Mouse (Mus musculus): ENCODE results near the gene Asic1.

Gene Asic1

DNA sequence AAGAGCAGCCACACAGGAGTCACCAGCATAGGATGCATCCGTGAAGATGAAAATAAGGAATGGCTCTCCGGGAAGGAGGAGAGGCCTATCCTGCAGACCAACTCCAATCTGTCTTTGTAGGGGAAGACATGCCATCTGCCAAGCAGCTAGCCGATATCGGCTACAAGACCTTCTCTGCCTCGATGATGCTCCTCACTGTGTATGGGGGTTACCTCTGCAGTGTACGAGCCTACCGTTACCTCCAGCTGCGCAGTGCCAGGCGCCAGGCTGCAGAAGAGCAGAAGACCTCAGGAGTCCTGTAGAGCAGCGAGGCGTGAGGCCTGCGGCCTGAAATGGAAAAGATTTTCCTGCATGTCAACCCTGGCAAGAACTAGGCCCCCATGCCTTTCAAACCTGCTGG lies 57.4 kb downstream of the Asic1 start:
- in situ Hi-C loops (cut with MboI; ENCODE audit: low pct_unique_long_range_greater_than_20kb in 1 of 2, low sequenced_read_pairs in 2 of 2, unreplicated experiment in 1 of 2) = loop anchor here in 1 of 2 experiments (5.0 kb wide), 1 partner anchor 180 kb away; no protein-coding TSS in a partner anchor

DNA sequence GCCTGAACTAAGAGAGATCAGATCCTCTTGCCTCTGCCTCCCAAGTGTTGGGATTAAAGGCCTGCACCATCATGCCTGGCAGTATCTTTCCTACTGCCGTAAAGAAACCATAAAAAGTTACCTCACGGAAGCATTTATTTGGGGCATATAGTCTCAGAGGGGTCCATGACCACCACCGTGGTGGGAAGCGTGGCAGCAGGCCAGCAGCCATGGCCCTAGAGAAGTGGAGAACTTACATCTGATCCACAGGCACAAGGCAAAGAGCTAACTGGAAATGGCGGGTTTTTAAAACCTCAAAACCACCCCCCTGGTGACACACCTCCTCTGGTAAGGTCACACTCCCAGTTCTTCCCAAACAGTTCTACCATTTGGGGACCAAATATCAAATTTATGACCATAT lies 58.0 kb downstream of the Asic1 start:
- in situ Hi-C loops (cut with MboI; ENCODE audit: low pct_unique_long_range_greater_than_20kb in 1 of 2, low sequenced_read_pairs in 2 of 2, unreplicated experiment in 1 of 2) = loop anchor here in 1 of 2 experiments (5.0 kb wide), 1 partner anchor 179 kb away; no protein-coding TSS in a partner anchor

DNA sequence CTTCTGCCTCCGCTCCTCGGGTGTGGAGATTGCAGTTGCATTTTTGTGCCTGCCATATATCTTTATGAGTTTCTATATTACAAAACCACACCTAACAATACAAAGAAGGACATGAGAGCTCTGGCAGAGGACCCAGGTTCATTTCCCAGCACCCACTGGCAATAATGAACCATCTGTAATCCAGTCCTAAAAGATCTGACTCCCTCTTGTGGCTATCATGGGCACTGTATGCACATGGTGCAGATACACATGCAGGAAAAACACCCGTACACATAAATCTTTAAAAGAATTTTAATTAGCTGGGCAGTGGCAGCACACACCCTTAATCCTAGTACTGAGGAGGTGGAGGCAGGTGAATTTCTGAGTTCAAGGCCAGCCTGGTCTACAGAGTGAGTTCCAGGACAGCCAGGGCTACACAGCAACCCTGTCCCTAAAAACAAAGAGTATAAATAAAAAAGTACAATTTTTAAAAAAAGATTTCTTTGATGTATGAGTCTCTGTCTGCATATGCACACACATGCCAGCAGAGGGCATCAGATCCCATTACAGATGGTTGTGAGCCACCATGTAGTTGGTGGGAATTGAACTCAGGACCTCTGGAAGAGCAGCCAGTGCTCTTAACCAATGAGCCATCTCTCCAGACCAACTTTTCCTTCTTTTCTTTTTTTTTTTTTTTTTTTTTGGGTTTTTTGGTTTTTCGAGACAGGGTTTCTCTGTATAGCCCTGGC lies 59.1 kb downstream of the Asic1 start:
- in situ Hi-C loops (cut with MboI; ENCODE audit: low pct_unique_long_range_greater_than_20kb in 1 of 2, low sequenced_read_pairs in 2 of 2, unreplicated experiment in 1 of 2) = loop anchor here in 1 of 2 experiments (5.0 kb wide), 1 partner anchor 178 kb away; no protein-coding TSS in a partner anchor

DNA sequence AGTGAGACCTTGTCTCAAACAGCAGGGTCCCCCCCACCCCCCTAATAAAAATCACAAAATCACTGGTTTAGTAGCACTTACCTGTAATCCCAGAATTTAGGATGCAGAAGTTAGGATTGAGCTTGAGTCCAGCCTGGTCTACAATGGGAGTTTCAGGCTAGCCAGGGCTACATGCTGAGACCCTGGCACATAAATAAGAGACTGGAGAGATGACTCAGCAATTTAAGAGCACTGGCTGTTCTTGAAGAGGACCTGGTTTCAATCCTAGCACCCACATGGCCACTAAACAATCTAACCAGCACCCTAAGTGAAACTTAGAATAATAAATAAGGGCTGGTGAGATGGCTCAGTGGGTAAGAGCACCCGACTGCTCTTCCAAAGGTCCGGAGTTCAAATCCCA lies 61.0 kb downstream of the Asic1 start:
- in situ Hi-C loops (cut with MboI; ENCODE audit: low pct_unique_long_range_greater_than_20kb in 1 of 2, low sequenced_read_pairs in 2 of 2, unreplicated experiment in 1 of 2) = no loop called here

DNA sequence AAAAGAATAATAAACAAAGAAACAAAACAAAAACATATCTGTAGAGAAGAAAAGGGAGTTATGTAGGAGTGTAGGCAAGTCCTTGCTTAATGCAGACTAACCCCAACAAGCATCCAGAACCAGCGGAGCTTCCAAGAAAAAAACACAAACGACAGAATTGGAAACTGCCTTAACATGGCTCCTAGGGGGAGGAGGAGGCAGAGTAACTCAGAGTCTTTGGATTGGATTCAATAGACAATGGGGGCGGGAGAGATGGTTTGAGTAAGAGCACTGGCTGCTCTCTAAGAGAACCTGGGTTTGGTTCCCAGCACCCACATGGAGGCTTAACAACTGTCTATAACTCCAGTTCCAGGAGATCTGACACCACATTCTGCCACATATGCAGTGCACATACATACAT lies 61.5 kb downstream of the Asic1 start:
- in situ Hi-C loops (cut with MboI; ENCODE audit: low pct_unique_long_range_greater_than_20kb in 1 of 2, low sequenced_read_pairs in 2 of 2, unreplicated experiment in 1 of 2) = no loop called here

DNA sequence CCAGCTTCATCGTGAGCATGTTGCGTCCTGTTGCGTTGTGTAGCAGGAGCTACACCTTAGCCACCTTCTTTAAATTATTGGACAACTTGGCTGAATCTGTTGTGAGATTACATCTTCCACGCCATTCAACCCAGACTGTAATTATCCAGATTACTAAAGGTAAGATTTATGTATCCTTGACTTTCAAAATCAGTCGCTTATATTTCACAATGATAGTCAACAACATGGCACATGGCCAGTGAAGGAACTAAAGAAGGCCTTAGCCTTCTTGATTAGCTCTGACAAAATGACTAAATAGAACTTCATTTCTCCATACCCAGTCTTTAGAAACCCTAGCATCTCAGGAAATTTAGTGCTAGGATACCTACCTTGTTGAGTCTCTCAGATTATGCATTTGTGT lies 63.0 kb downstream of the Asic1 start:
- in situ Hi-C loops (cut with MboI; ENCODE audit: low pct_unique_long_range_greater_than_20kb in 1 of 2, low sequenced_read_pairs in 2 of 2, unreplicated experiment in 1 of 2) = no loop called here

DNA sequence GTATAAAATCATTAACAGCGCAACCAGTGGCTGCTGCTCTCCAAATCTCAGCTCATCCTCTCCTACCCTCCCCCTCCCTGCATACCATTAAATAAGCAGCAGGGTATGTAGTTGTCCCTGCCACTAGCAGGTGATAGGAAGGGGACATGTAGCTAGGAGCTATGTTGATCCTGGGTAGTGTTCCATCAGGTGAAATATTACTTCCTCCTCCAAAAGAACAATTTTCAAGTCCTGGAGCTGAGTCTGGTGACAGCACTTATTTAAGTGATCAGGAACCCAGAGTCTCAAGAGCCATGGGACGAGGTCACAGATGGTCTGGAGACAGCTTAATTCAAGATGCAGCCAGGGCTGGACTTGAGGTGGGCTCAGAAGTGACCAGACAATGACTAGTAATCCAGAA lies 65.5 kb downstream of the Asic1 start:
- in situ Hi-C loops (cut with MboI; ENCODE audit: low pct_unique_long_range_greater_than_20kb in 1 of 2, low sequenced_read_pairs in 2 of 2, unreplicated experiment in 1 of 2) = no loop called here

DNA sequence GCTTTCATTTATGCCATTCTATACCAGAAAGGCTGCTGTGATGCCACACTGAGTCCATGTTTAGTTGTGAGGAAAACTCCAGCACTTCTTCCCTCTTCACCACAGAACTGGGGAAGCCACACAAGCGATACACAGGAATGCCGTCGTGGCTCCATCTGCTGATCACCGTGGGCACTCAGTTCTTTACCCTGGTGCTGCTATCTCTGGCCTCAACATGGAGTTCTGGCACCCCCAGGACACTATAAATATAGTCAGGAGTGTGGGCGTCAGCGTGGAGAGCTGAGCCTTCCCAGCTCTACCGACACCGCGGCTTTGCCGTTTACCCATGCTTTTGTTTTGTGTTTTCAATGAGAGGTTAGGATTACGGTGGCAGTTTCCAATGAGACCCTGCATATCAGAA lies 66.5 kb downstream of the Asic1 start:
- in situ Hi-C loops (cut with MboI; ENCODE audit: low pct_unique_long_range_greater_than_20kb in 1 of 2, low sequenced_read_pairs in 2 of 2, unreplicated experiment in 1 of 2) = no loop called here

DNA sequence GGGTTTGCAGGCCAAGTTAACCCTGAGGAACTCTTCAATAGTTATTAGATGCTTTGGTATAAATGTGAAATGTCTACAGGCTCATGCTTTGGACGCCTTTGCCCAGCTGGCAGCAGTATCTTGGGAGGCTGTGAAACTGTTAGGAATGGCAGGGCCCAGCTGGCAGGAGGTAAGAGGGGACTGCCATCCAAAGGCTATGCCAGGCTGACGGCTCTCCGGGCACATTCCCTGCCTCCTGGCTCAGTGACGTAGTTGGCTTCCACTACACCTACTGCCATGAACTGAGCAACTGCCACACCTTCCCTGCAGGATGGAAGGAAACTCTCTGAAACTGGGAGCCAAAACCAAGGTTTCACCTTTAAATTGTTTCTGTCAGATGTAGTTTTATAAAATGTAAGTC lies 70.1 kb downstream of the Asic1 start:
- in situ Hi-C loops (cut with MboI; ENCODE audit: low pct_unique_long_range_greater_than_20kb in 1 of 2, low sequenced_read_pairs in 2 of 2, unreplicated experiment in 1 of 2) = no loop called here

Data from mouse embryonic stem cell (cell line).